Mouse (Mus musculus): ENCODE results near the gene Itgb1. TPM values are rescaled to one million over a fixed set of nuclear protein-coding genes. Genes with fewer than 3 reads are reported as not detected.
A peak's percentile ranks its signal among the peaks of the same experiment; 100 is the strongest.

The Itgb1 gene
- 80.5 and 96.1 TPM in 2 replicates for polyA plus RNA-seq (2015; fragmentation: Nextera tagmentation; extraction: Ambion mirVana)

GRCm38 (mm10) chr8:128685507-128686428, at the start of gene Itgb1:
Gene Itgb1, plus strand, starts transcription at chr8:128685654.
- no peaks in the 10 kb centered on the region for H3K9me3 ChIP-seq (ENCODE audit: control insufficient read depth, low read length)
- peak within 1 kb of the TSS; percentile 83 for H3K4me2 ChIP-seq (ENCODE audit: low read length)
- H3K27me3 ChIP-seq (replicated peaks; ENCODE audit: control insufficient read depth, insufficient read depth, low read length) = no peaks in the 10 kb centered on the region
- H3K27ac ChIP-seq (ENCODE audit: low read depth, low read length) = peak within 1 kb of the TSS; percentile 100
- WGBS = under 1% methylated on average over 95 of the region's 113 CpGs
- H3K4me3 ChIP-seq (ENCODE audit: low read length) = peak within 1 kb of the TSS; percentile 92
- H3K9ac ChIP-seq (ENCODE audit: low read depth, low read length) = peak within 1 kb of the TSS; percentile 98
- peak; percentile 95 for ATAC-seq
- peaks cover 25% of the 10 kb centered on the region for H3K4me1 ChIP-seq (ENCODE audit: control insufficient read depth, insufficient read depth, low read depth, low read length)
- H3K36me3 ChIP-seq (ENCODE audit: control insufficient read depth, insufficient read depth, low read length) = no peaks in the 10 kb centered on the region

DNA sequence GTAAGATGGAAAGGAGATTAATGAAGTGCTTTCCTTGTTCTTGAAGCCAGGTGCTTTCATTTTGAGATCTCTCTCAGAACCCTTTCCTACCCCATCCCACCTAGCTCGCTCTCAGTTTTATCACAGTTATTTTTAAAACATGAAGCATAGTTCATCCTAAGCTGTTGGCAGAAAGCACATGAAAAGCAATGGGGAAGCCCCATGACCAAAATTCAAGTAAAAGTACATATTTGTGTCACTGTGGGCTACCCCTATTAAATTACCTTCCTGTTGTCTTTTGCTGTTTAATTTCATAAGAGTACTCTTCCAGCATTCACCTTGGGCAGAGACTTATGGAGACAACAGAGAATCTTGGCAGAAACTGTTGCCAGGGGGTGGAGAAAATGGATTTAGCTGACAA, 42.4 kb upstream of the Itgb1 start:
- H3K9ac ChIP-seq (ENCODE audit: low read depth, low read length) = no peak overlapping the region
- no peak overlapping the region for H3K4me2 ChIP-seq (ENCODE audit: low read length)
- H3K4me1 ChIP-seq (ENCODE audit: control insufficient read depth, insufficient read depth, low read depth, low read length) = no peaks in the 10 kb centered on the region
- H3K27ac ChIP-seq (ENCODE audit: low read depth, low read length) = no peak overlapping the region
- no peaks in the 10 kb centered on the region for H3K36me3 ChIP-seq (ENCODE audit: control insufficient read depth, insufficient read depth, low read length)
- H3K27me3 ChIP-seq (replicated peaks; ENCODE audit: control insufficient read depth, insufficient read depth, low read length) = no peaks in the 10 kb centered on the region
- ATAC-seq = no peak
- no peaks in the 10 kb centered on the region for H3K9me3 ChIP-seq (ENCODE audit: control insufficient read depth, low read length)
- no peak overlapping the region for H3K4me3 ChIP-seq (ENCODE audit: low read length)
- WGBS = 76% methylated on average over 1 of the region's 1 CpGs

DNA sequence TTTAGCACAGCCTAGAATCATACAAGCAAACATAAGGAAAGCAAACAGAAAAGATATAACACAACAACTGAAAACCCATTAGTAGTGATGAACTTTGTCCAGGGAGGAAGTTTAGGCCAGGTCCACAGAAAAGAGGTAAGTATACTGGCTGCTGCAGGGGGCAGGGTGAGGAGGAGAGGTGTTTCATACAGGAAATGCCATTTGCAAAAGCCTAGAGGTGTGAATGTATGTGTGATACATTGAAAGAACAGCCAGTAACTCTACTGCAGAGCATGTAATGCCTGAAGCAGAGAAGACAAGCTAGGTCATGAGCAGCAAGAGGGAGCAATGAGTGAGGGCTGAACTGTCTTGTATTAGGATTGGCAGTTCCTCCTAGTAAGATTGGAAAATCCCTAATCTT, 40.0 kb upstream of the Itgb1 start:
- H3K9ac ChIP-seq (ENCODE audit: low read depth, low read length) = no peak overlapping the region
- no peak overlapping the region for H3K27ac ChIP-seq (ENCODE audit: low read depth, low read length)
- no peak overlapping the region for H3K4me2 ChIP-seq (ENCODE audit: low read length)
- H3K4me3 ChIP-seq (ENCODE audit: low read length) = no peak overlapping the region
- no peak for ATAC-seq
- H3K27me3 ChIP-seq (replicated peaks; ENCODE audit: control insufficient read depth, insufficient read depth, low read length) = no peaks in the 10 kb centered on the region
- no peaks in the 10 kb centered on the region for H3K9me3 ChIP-seq (ENCODE audit: control insufficient read depth, low read length)
- H3K4me1 ChIP-seq (ENCODE audit: control insufficient read depth, insufficient read depth, low read depth, low read length) = no peaks in the 10 kb centered on the region
- no peaks in the 10 kb centered on the region for H3K36me3 ChIP-seq (ENCODE audit: control insufficient read depth, insufficient read depth, low read length)

DNA sequence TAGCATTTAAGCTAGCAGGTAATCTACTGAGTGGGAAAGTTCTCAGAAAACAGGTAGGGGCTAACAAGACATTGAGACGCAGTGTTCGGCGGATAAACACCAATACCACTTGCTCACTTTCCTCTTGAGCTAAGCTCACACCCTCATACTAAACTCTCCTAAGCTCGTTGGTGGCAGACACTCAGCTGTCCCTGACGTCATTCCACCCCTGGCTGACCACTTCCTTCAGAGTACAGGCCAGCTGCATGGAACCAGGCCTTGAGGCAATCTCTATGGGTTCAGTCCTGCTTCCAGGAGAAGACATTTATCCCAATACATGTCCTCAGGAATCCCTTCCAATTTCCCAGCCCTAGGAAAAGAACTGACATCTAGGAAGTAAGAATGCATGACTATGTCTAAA, 39.0 kb upstream of the Itgb1 start:
- H3K4me1 ChIP-seq (ENCODE audit: control insufficient read depth, insufficient read depth, low read depth, low read length) = no peaks in the 10 kb centered on the region
- H3K36me3 ChIP-seq (ENCODE audit: control insufficient read depth, insufficient read depth, low read length) = no peaks in the 10 kb centered on the region
- no peaks in the 10 kb centered on the region for H3K9me3 ChIP-seq (ENCODE audit: control insufficient read depth, low read length)
- H3K4me3 ChIP-seq (ENCODE audit: low read length) = no peak overlapping the region
- no peaks in the 10 kb centered on the region for H3K27me3 ChIP-seq (replicated peaks; ENCODE audit: control insufficient read depth, insufficient read depth, low read length)
- H3K27ac ChIP-seq (ENCODE audit: low read depth, low read length) = no peak overlapping the region
- H3K9ac ChIP-seq (ENCODE audit: low read depth, low read length) = no peak overlapping the region
- ATAC-seq = no peak
- WGBS = 79% methylated on average over 5 of the region's 5 CpGs
- H3K4me2 ChIP-seq (ENCODE audit: low read length) = no peak overlapping the region

GRCm38 (mm10) chr8:128648071-128648470, 37.4 kb upstream of the Itgb1 start:
- no peaks in the 10 kb centered on the region for H3K9me3 ChIP-seq (ENCODE audit: control insufficient read depth, low read length)
- H3K4me2 ChIP-seq (ENCODE audit: low read length) = no peak overlapping the region
- H3K36me3 ChIP-seq (ENCODE audit: control insufficient read depth, insufficient read depth, low read length) = no peaks in the 10 kb centered on the region
- no peak for ATAC-seq
- no peak overlapping the region for H3K4me3 ChIP-seq (ENCODE audit: low read length)
- H3K27me3 ChIP-seq (replicated peaks; ENCODE audit: control insufficient read depth, insufficient read depth, low read length) = no peaks in the 10 kb centered on the region
- no peak overlapping the region for H3K9ac ChIP-seq (ENCODE audit: low read depth, low read length)
- H3K4me1 ChIP-seq (ENCODE audit: control insufficient read depth, insufficient read depth, low read depth, low read length) = no peaks in the 10 kb centered on the region
- no peak overlapping the region for H3K27ac ChIP-seq (ENCODE audit: low read depth, low read length)

DNA sequence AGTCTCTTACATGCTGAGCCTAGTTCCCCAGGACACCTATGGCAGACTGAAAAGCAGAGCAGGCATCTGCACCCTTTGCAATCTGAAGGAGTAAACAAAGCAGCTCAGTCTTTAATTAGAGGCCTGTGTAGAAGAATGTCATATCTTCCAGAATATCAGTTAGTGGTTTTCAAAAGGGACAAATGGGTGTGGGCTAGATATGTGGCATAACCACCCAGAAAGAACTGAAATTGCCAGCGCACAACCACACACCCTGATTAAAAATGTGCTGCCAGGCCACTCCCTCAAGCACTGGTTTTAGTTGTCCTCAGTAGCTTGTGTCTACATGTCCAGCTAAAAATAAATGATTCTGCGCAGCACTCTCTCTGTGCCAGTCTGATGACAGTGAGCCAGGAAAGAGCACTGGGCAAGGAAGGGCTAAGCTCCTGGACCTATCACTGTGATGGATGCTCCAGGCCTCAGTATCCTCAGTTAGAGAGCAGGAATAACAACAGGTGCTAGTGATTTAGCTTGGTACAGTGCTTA, 35.1 kb upstream of the Itgb1 start:
- 93% methylated on average over 2 of the region's 2 CpGs for WGBS
- no peak overlapping the region for H3K4me3 ChIP-seq (ENCODE audit: low read length)
- ATAC-seq = no peak

DNA sequence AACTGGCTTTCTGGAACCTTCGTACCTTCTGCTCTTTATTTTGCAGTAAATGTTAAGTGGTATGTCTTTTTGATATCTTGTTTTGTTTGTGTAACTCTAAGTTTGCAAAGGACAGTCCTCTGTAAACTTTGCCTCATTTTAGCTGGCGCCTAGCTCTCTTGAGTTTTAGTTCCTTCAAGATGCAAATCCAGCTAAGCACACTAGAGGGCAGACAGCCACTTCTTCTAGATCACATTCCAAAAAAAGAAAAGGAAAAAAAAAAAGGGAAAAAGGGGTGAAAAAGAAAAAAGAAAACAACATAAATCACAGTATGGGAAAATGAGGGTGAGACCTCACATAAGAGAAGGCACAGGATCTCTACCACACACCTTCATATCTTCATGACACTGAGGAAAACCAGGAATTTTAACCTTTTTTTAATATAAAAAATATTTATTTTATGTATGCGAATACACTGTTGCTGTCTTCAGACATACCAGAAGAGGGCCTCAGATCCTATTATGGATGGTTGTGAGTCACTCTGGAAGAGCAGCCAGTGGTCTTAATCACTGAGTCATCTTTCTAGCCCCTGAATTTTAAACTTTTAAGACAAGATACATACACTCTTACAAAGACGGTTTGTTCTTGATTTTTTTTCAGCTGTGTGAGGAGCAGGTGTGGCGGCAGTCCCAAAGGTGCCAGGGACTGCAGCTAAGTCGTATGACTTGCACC, 32.9 kb upstream of the Itgb1 start:
- Histone ChIP-seq H3K9ac (ENCODE audit: low read depth, low read length) (no peak overlapping the region), H3K27ac (ENCODE audit: low read depth, low read length) (no peak overlapping the region), H3K36me3 (ENCODE audit: control insufficient read depth, insufficient read depth, low read length) (no peaks in the 10 kb centered on the region), H3K4me3 (ENCODE audit: low read length) (no peak overlapping the region), H3K4me2 (ENCODE audit: low read length) (no peak overlapping the region), H3K9me3 (ENCODE audit: control insufficient read depth, low read length) (no peaks in the 10 kb centered on the region), H3K4me1 (ENCODE audit: control insufficient read depth, insufficient read depth, low read depth, low read length) (peaks cover 3% of the 10 kb centered on the region; the same call in 1 of the 2 replicates), H3K27me3 (replicated peaks; ENCODE audit: control insufficient read depth, insufficient read depth, low read length) (no peaks in the 10 kb centered on the region)
- WGBS = 49% methylated on average over 6 of the region's 6 CpGs
- no peak for ATAC-seq

More for the DNA sequence above, 35.1 kb upstream of the Itgb1 start:
- no peaks in the 10 kb centered on the region for H3K36me3 ChIP-seq (ENCODE audit: control insufficient read depth, insufficient read depth, low read length)
- H3K4me1 ChIP-seq (ENCODE audit: control insufficient read depth, insufficient read depth, low read depth, low read length) = peaks cover 3% of the 10 kb centered on the region; the same call in 1 of the 2 replicates
- H3K4me2 ChIP-seq (ENCODE audit: low read length) = no peak overlapping the region
- no peaks in the 10 kb centered on the region for H3K27me3 ChIP-seq (replicated peaks; ENCODE audit: control insufficient read depth, insufficient read depth, low read length)
- no peak overlapping the region for H3K27ac ChIP-seq (ENCODE audit: low read depth, low read length)
- H3K9me3 ChIP-seq (ENCODE audit: control insufficient read depth, low read length) = no peaks in the 10 kb centered on the region
- no peak overlapping the region for H3K9ac ChIP-seq (ENCODE audit: low read depth, low read length)

DNA sequence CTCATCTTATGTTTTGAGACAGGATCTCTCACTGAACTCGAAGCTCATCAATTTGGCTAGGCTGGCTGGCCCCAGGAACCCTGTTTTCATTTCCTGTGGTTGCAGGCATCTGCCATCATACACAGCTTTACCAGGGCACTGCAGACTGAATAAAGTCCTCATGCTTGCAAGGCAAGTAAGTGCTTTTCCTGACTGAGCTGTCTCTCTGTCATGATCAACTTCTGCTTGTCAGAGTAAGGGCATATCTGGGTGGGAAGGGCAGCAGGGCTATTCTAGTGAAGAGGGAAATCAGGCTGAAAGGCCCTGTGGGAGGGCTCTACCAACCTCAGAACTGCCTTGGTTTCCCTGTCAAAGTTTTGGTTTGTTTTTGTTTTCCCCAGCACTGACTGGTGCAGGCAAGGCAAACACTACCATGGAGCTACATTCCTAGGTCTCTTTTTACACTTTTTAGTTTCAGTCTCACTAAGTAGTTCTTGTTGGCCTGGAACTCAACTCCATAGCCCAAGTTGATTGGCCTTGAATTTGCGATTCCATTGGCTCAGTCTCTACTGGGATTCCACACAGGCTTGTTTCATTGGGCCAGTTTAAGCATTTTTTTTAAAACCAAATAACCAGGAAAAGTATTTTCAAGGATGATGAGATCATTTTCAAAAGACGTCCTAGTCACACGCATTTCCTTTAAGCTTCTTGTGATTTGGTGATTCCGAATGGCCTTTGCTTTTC, 31.7 kb upstream of the Itgb1 start:
- 37% methylated on average over 5 of the region's 5 CpGs for WGBS
- Histone ChIP-seq H3K4me2 (ENCODE audit: low read length) (peak overlapping the region; percentile 64), H3K4me1 (ENCODE audit: control insufficient read depth, insufficient read depth, low read depth, low read length) (peaks cover 3% of the 10 kb centered on the region; the same call in 1 of the 2 replicates), H3K9me3 (ENCODE audit: control insufficient read depth, low read length) (no peaks in the 10 kb centered on the region), H3K4me3 (ENCODE audit: low read length) (no peak overlapping the region), H3K36me3 (ENCODE audit: control insufficient read depth, insufficient read depth, low read length) (no peaks in the 10 kb centered on the region), H3K27me3 (replicated peaks; ENCODE audit: control insufficient read depth, insufficient read depth, low read length) (no peaks in the 10 kb centered on the region), H3K27ac (ENCODE audit: low read depth, low read length) (peak overlapping the region; percentile 67; the same call in 1 of the 2 replicates), H3K9ac (ENCODE audit: low read depth, low read length) (0 out of 2 replicates have a peak overlapping the region, but pooled peaks have one; percentile 59)
- no peak for ATAC-seq
